Mouse (Mus musculus) left cerebral cortex, postnatal 14 days (tissue): ENCODE measurements at regions not wholly inside any gene's neighbourhood (a gene's known extent, or its start where the extent isn't known, plus 50 kb on each side); places are given as distances from the start of the nearest gene placed in this dataset.

Experiments
- DNase-seq, 2 experiments: peaks; one replicate each; pipeline ENCODE4 v3.0.0; 2021 to 2022; ENCODE audit warnings: low spot score in 2 of 2, mixed read lengths in 1 of 2
- intact Hi-C: fragments of 180-260 bp; cut with DNase I; formaldehyde crosslinking; loops from one replicate; pipeline ENCODE4 v1.15.1; 2025

GRCm38 (mm10) chr13:78717686-78718431 lies 518.3 kb upstream of the Nr2f1 start:
- intact Hi-C loops = no loop called here

DNA sequence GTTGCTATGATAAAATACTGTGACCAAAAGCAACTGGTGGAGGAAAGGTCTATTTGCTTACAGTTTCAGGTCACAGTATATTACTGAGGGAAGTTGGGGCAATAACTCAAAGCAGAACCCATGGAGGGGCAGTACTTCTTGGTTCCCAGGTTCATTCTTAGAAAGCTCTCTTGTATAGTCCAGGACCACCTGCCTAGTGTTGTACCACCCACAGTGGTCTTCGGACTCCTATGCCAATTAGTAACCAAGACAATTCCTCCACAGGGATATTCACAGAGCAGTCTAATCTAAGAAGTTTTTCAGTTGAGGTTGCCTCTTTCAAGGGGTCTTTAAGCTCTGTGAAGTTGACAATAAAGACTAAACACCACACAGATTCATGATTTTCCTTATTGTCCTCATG lies 517.6 kb upstream of the Nr2f1 start:
- no peak for DNase-seq

More at GRCm38 (mm10) chr13:78717686-78718431, 518.3 kb upstream of the Nr2f1 start:
- DNase-seq = no peak

GRCm38 (mm10) chr13:78704693-78705092 lies 505.1 kb upstream of the Nr2f1 start:
- intact Hi-C loops = no loop called here
- no peak for DNase-seq

More for the DNA sequence above, 517.6 kb upstream of the Nr2f1 start:
- intact Hi-C loops = no loop called here

DNA sequence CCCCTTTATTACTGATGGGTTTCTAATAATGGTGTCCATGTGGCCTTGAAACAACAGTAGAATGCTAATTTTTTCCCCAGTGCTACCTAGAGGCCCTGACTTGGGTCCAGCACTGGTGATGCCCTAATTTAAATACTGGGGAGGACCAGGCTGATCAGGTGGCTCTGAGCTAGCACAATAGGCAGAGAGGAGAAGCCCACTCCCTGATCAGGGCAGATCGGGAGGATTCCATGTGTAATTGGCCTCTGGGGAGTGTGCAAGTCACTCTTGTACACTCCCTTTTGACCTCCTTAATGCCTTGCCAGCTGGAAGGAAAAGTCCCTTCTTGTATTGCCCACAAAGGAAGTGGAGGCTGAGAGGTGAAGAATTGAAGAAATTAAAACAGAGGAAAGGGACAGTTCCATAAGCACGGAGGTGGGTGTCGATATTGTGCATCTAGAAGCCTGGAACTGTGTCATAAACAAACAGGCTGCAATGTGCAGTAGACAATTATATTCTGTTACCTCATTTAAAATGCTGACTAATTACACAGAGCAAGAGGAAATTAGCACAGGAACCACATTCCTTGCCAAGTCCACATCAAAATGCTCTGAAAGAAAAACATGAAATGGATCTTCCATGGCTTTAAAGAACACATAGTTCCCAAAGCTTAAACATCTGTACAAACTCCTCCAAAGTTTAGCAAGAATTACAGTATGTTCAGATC lies 498.4 kb upstream of the Nr2f1 start:
- DNase-seq = peak; percentile 3 to 28
- intact Hi-C loops = no loop called here

DNA sequence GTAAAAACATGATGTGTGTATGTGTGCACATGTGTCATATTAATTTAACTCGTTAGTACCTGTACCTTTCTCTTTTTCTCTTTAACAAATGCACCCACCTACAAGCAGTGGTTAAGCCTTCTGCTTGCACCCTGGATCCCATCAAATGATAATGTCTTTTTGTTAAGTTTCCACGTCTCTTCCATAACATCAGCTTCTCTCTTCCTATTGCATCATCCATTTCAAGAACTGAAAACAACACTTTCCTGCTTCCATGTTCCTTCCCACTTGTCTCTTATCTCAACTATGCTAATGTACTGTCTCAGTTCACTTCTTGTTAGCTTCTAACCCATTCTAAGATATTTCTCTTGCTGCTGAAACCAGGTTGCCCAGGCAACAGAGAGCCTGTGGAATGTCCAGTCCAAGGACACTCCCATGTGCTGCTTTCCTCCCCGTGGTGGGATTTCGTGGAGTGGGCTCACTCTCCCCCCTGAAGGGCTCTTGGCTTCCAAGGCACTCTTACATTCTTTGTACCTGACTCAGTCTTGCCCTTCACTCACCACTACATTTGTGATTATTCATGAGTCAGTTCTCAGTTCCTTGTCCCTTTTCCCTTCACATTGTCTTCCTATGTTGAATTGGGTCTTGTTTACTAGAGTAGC lies 479.8 kb upstream of the Nr2f1 start:
- intact Hi-C loops = no loop called here
- DNase-seq = no peak

GRCm38 (mm10) chr13:78678241-78678640 lies 478.7 kb upstream of the Nr2f1 start:
- intact Hi-C loops = no loop called here
- DNase-seq = no peak

GRCm38 (mm10) chr13:78658285-78658684 lies 458.7 kb upstream of the Nr2f1 start:
- intact Hi-C loops = no loop called here
- peak in 1 of 2 experiments; percentile 50 for DNase-seq

DNA sequence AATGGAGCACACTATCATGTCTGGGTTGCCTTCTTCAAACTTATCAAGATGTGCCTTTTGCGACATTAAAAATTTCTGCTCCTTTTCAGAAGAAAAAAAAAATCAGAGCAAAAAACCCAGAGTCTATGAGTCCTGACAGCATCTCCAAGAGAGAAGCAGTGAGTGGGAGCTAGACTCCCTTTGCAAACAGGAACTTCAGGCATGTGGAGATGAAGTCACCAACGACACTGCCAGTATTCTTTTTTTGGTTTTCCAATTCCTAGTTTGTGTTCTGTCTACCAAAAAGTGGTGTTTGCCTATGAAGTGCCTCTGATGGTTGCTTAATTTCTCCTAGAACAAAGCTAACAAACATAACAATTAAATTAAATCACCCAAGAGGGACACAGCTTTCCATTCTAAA lies 457.2 kb upstream of the Nr2f1 start:
- DNase-seq = peak in 1 of 2 experiments; percentile 41
- intact Hi-C loops = no loop called here

DNA sequence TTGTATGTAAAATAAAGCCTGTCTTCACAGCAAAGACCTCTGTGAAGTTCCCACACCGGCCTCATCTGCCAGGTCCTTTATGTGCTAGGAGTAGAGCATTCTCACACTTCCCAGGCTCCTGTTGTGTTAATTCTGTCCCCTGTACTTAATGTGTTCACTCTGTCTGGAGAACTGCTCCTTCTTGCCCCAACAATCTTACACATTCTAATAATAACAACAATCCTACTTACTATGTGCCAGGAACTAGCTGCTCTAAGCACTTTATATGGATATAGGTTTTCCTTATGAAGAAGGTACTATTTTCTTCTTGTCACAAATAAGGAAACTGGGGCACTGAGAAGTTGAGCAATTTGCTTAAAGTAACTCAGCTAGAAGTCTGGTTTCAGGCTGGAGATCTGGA lies 456.6 kb upstream of the Nr2f1 start:
- intact Hi-C loops = no loop called here
- no peak for DNase-seq

- intact Hi-C loops = no loop called here
Measured at GRCm38 (mm10) chr13:78650824-78651223, 451.3 kb upstream of the Nr2f1 start.

DNA sequence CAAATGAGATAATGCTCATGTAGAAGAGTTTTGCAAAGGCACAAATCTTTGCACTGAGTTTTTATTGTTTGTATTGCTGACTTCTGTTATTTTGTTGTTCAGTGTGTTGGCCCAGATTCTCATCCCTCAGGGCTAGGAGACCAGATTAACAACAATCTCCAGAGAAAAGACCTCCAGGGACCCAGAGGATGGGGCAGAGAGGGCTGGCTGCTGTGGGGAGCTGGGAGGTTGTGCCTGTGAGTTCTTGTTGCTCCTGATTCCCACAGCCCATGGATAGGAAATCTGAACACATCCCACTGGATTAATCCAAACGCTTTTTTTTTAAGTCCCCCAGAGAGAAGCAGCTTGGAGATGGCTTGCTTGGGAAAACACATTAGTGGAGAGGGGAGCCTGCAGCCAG lies 445.0 kb upstream of the Nr2f1 start:
- intact Hi-C loops = no loop called here
- DNase-seq = no peak

More at GRCm38 (mm10) chr13:78650824-78651223, 451.3 kb upstream of the Nr2f1 start:
- no peak for DNase-seq

- DNase-seq = no peak
- intact Hi-C loops = no loop called here
Measured at GRCm38 (mm10) chr13:78643023-78643422, 443.5 kb upstream of the Nr2f1 start.

- no peak for DNase-seq
- intact Hi-C loops = no loop called here
Measured at GRCm38 (mm10) chr13:78642443-78642729, 442.8 kb upstream of the Nr2f1 start.

DNA sequence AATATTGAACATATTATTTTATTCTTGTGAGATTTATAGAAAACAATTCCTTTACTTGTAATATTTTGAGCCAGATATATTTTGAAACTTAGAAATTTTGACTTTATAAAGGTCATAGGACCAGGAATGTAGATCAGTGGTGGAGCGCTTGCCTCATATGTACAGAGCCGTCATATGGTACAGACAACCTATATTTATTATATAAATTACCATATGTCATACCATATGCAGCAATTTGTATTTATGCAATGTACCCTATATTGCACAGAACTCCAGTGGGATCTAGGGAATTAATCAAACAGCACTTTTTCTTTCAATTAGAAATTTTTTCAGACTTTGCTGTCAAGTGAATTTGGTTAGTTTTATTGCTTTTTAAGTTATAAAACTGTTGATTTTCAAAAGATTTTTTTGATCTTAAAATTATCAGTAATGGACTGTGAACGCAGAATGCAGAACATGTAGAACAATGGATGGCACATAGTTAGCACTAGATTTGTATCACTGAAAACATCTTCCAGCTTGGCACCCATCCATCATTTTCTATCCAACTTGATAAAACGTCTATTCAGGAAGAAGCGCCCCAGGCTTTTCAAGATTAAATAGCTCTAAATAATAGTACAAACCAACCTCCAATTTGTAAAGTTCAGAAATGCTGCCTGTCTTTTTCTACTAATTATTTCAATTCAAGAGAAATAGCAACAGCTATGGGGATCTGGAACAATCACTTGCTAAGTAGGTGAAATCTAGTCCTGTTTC lies 442.3 kb upstream of the Nr2f1 start:
- no peak for DNase-seq
- intact Hi-C loops = no loop called here

DNA sequence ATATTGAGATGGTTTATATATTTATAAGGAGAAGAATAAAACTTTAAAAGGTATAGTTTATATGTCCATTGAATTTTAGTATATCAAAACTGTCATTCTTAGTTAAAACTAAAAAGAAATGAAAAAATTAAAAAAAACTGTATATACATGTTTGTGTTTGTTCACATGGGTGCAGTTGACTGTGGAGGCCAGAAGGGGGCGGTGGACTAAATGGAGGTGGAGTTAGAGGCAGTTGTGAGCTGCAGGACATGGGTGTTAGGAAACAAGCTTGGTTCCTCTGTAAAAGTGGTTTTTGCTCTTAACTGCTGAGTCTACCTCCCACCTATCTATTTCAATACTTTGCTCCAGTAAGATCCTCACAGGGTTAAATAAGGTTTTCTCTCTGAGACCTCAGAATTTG lies 440.8 kb upstream of the Nr2f1 start:
- no peak for DNase-seq
- intact Hi-C loops = no loop called here

- intact Hi-C loops = no loop called here
- DNase-seq = no peak
Measured at GRCm38 (mm10) chr13:78638462-78638861, 438.9 kb upstream of the Nr2f1 start.

- no peak for DNase-seq
- intact Hi-C loops = no loop called here
Measured at GRCm38 (mm10) chr13:78631609-78632008, 432.1 kb upstream of the Nr2f1 start.

- DNase-seq = no peak
- intact Hi-C loops = no loop called here
Measured at GRCm38 (mm10) chr13:78629041-78629727, 429.6 kb upstream of the Nr2f1 start.

- intact Hi-C loops = no loop called here
- no peak for DNase-seq
Measured at GRCm38 (mm10) chr13:78623652-78624051, 424.1 kb upstream of the Nr2f1 start.

- DNase-seq = no peak
- intact Hi-C loops = no loop called here
Measured at GRCm38 (mm10) chr13:78602861-78603211, 403.3 kb upstream of the Nr2f1 start.
